Mouse (Mus musculus): Measurements from ENCODE around the gene Pagr1b.

Gene Pagr1b

GRCm38 (mm10) chr7:127016481-127016485 is at the start of gene Pagr1b:
TSS of gene Pagr1b (minus strand) at chr7:127016484.
- DNase-seq (ENCODE audit: low spot score in 2 of 2), result no peak

- no peak for DNase-seq (ENCODE audit: low spot score in 2 of 2)
These were observed 49.3 kb upstream of the Pagr1b start for GRCm38 (mm10) chr7:127065538-127065937.

- DNase-seq (ENCODE audit: low spot score in 2 of 2), result peak in 1 of 2 experiments; percentile 19
These were observed 38.8 kb upstream of the Pagr1b start for GRCm38 (mm10) chr7:127055026-127055585.

GRCm38 (mm10) chr7:127041851-127042672 is 25.8 kb upstream of the Pagr1b start, which contains the start of gene Kif22:
TSS of gene Kif22 (minus strand) at chr7:127042471.
- peak; percentile 77 to 87 for DNase-seq (ENCODE audit: low spot score in 2 of 2)

- DNase-seq (ENCODE audit: low spot score in 2 of 2), result no peak
These were observed 15.0 kb upstream of the Pagr1b start for GRCm38 (mm10) chr7:127031244-127031643.

- DNase-seq (ENCODE audit: low spot score in 2 of 2), result no peak
These were observed 13.9 kb upstream of the Pagr1b start for GRCm38 (mm10) chr7:127030172-127030571.

- peak in 1 of 2 experiments; percentile 49 for DNase-seq (ENCODE audit: low spot score in 2 of 2)
These were observed 11.6 kb upstream of the Pagr1b start for GRCm38 (mm10) chr7:127027885-127028284.

- DNase-seq (ENCODE audit: low spot score in 2 of 2), result peak; percentile 99 to 100
These were observed 10.9 kb upstream of the Pagr1b start, which contains the start of gene Maz for GRCm38 (mm10) chr7:127026984-127027726. TSS of gene Maz (minus strand) at chr7:127027037.

- DNase-seq (ENCODE audit: low spot score in 2 of 2), result peak in 1 of 2 experiments; percentile 92
These were observed 10.3 kb upstream of the Pagr1b start for GRCm38 (mm10) chr7:127026616-127026983.

GRCm38 (mm10) chr7:127026161-127026600 is 9.9 kb upstream of the Pagr1b start:
- DNase-seq (ENCODE audit: low spot score in 2 of 2), result peak; percentile 73 to 79

GRCm38 (mm10) chr7:127025556-127026160 is 9.4 kb upstream of the Pagr1b start:
- peak in 1 of 2 experiments; percentile 61 for DNase-seq (ENCODE audit: low spot score in 2 of 2)

- peak; percentile 74 to 82 for DNase-seq (ENCODE audit: low spot score in 2 of 2)
These were observed 8.7 kb upstream of the Pagr1b start for GRCm38 (mm10) chr7:127024755-127025555.

- peak; percentile 64 to 76 for DNase-seq (ENCODE audit: low spot score in 2 of 2)
These were observed 7.8 kb upstream of the Pagr1b start for GRCm38 (mm10) chr7:127023896-127024690.

- peak in 1 of 2 experiments; percentile 44 for DNase-seq (ENCODE audit: low spot score in 2 of 2)
These were observed 7.0 kb upstream of the Pagr1b start for GRCm38 (mm10) chr7:127023272-127023691.

GRCm38 (mm10) chr7:127022528-127023271 is 6.4 kb upstream of the Pagr1b start:
- no peak for DNase-seq (ENCODE audit: low spot score in 2 of 2)

- DNase-seq (ENCODE audit: low spot score in 2 of 2), result no peak
These were observed 5.6 kb upstream of the Pagr1b start for GRCm38 (mm10) chr7:127021563-127022527.

- peak; percentile 70 to 72 for DNase-seq (ENCODE audit: low spot score in 2 of 2)
These were observed 4.7 kb upstream of the Pagr1b start, which contains the start of the genes Gm42742 and Prrt2 for GRCm38 (mm10) chr7:127020901-127021562. TSS of gene Gm42742 (minus strand) at chr7:127021097. TSS of gene Prrt2 (minus strand) at chr7:127021211.

- DNase-seq (ENCODE audit: low spot score in 2 of 2), result no peak
These were observed 4.2 kb upstream of the Pagr1b start for GRCm38 (mm10) chr7:127020491-127020890.
